Mouse (Mus musculus): ENCODE measurements around the gene Cd22. TPM values are rescaled to one million over a fixed set of nuclear protein-coding genes. Genes with fewer than 3 reads are reported as not detected.

Cd22 gene
- polyA plus RNA-seq, 3 experiments from 2014 or later, result 10.5 to 17.5 (median 12.3) TPM

Other genes with a start within 250 kb of the Cd22 start
- not detected for gene Etv2, start 244.5 kb downstream of the Cd22 start, polyA plus RNA-seq (2017; shearing (Covaris generic))
- 10 to 100 TPM; 21.7 to 30.7 (median 28.0) TPM for gene Rbm42, start 230.0 kb downstream of the Cd22 start, polyA plus RNA-seq (2017; shearing (Covaris generic))
- 10 to 100 TPM; 23.9 to 33.9 (median 26.4) TPM for gene Haus5, start 215.3 kb downstream of the Cd22 start, polyA plus RNA-seq (2017; shearing (Covaris generic))
- gene Pmis2, start 208.7 kb downstream of the Cd22 start, polyA plus RNA-seq (2017; shearing (Covaris generic)), result not detected
- not detected for gene 2200002J24Rik, start 181.4 kb downstream of the Cd22 start, polyA plus RNA-seq (2017; shearing (Covaris generic))
- gene Atp4a, start 168.1 kb downstream of the Cd22 start, polyA plus RNA-seq (2017; shearing (Covaris generic)), result not detected
- 10 to 100 TPM; 43.1 to 55.2 (median 48.6) TPM for gene Tmem147, start 150.8 kb downstream of the Cd22 start, polyA plus RNA-seq (2017; shearing (Covaris generic))
- gene Gapdhs, start 136.7 kb downstream of the Cd22 start, polyA plus RNA-seq (2017; shearing (Covaris generic)), result under 1 TPM in 2 of 3 experiments, not detected in 1; 0.39 to 0.46 TPM
- gene Sbsn, start 128.9 kb downstream of the Cd22 start, polyA plus RNA-seq (2017; shearing (Covaris generic)), result 1 to 10 TPM in 2 of 3 experiments, not detected in 1; 1.5 to 1.6 TPM
- gene Dmkn, start 116.6 kb downstream of the Cd22 start, polyA plus RNA-seq (2017; shearing (Covaris generic)), result not detected
- gene Krtdap, start 92.4 kb downstream of the Cd22 start, polyA plus RNA-seq (2017; shearing (Covaris generic)), result not detected
- 1 to 10 TPM in 1 of 3 experiments, under 1 TPM in 2; 0.50 to 3.1 (median 0.82) TPM for gene Ffar2, start 56.6 kb downstream of the Cd22 start, polyA plus RNA-seq (2017; shearing (Covaris generic))
- gene Ffar3, start 24.2 kb downstream of the Cd22 start, polyA plus RNA-seq (2017; shearing (Covaris generic)), result under 1 TPM in 1 of 3 experiments, not detected in 2; 0.27 TPM
- under 1 TPM in 2 of 3 experiments, not detected in 1; 0.17 to 0.20 TPM for gene Ffar1, start 18.8 kb downstream of the Cd22 start, polyA plus RNA-seq (2017; shearing (Covaris generic))
- not detected for gene Mag, start 34.5 kb upstream of the Cd22 start, polyA plus RNA-seq (2017; shearing (Covaris generic))
- not detected for gene Hamp2, start 44.3 kb upstream of the Cd22 start, polyA plus RNA-seq (2017; shearing (Covaris generic))
- gene Hamp, start 63.7 kb upstream of the Cd22 start, polyA plus RNA-seq (2017; shearing (Covaris generic)), result not detected
- 10 to 100 TPM in 2 of 3 experiments, 1 to 10 TPM in 1; 8.8 to 18.8 (median 13.6) TPM for gene Usf2, start 76.5 kb upstream of the Cd22 start, polyA plus RNA-seq (2017; shearing (Covaris generic))
- gene Lsr, start 93.1 kb upstream of the Cd22 start, polyA plus RNA-seq (2017; shearing (Covaris generic)), result 1 to 10 TPM; 1.1 to 2.1 (median 1.4) TPM
- gene Fam187b, start 93.4 kb upstream of the Cd22 start, polyA plus RNA-seq (2017; shearing (Covaris generic)), result 1 to 10 TPM in 1 of 3 experiments, under 1 TPM in 2; 0.55 to 1.0 (median 0.96) TPM
- 1,000 to 10,000 TPM; 1,847 to 2,152 (median 2,080) TPM for gene Fxyd5, start 162.1 kb upstream of the Cd22 start, polyA plus RNA-seq (2017; shearing (Covaris generic))
- not detected for gene Fxyd7, start 171.1 kb upstream of the Cd22 start, polyA plus RNA-seq (2017; shearing (Covaris generic))
- gene Fxyd1, start 176.9 kb upstream of the Cd22 start, polyA plus RNA-seq (2017; shearing (Covaris generic)), result under 1 TPM in 1 of 3 experiments, not detected in 2; 0.85 TPM
- gene Lgi4, start 179.0 kb upstream of the Cd22 start, polyA plus RNA-seq (2017; shearing (Covaris generic)), result under 1 TPM in 2 of 3 experiments, not detected in 1; 0.09 to 0.13 TPM
- gene Fxyd3, start 196.4 kb upstream of the Cd22 start, polyA plus RNA-seq (2017; shearing (Covaris generic)), result under 1 TPM in 1 of 3 experiments, not detected in 2; 0.18 TPM
- gene Hpn, start 234.9 kb upstream of the Cd22 start, polyA plus RNA-seq (2017; shearing (Covaris generic)), result 10 to 100 TPM in 1 of 3 experiments, 1 to 10 TPM in 2; 3.1 to 11.0 (median 8.1) TPM
- gene Scn1b, start 246.7 kb upstream of the Cd22 start, polyA plus RNA-seq (2017; shearing (Covaris generic)), result under 1 TPM in 1 of 3 experiments, not detected in 2; 0.30 TPM